Mouse (Mus musculus) left cerebral cortex, adult 8-10 months (tissue): ENCODE data around the gene Etv1. TPM values are rescaled to one million over a fixed set of nuclear protein-coding genes. Genes with fewer than 3 reads are reported as not detected.
A peak's percentile ranks its signal among the peaks of the same experiment; 100 is the strongest.

Experiments used
- DNase-seq, 2 experiments: peaks; one replicate each; pipeline ENCODE4 v3.0.0; 2022; ENCODE audit warnings: low spot score in 2 of 2
- total RNA-seq, 4 experiments: library from RNA; stranded (reverse); gene quantifications; 2 replicates each; pipeline ENCODE4 v1.2.4; 2022

The Etv1 gene
- 10 to 100 TPM; 56.8 to 70.4 (median 63.9) TPM for total RNA-seq

DNA sequence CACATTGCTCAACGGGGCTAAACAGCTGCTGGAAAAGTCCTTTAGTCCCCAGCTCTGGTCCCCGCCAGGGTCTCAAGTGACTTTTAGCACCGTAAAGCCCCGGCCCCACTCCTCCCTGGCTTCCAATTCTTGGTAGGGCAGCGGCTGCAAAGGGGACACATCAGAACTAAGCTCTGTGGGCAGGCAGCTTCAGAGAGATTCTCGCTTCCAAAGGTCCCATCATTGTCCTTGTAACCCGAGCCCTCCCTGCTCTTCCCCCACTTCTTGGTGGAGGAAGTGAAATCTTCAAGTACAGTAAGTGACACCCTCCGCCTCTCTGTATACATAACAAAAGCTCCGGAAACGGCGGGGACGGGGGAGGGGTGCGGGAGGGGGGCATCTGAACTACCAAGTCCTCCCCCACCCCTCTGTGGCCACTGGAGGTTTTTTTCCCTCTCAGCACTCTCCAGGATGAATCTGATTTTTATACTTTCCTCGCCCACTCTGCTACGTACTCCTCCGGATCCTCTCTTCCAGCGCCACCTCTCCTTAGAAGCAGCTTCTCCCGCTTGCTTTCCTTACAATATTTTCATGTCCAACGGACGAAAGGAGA is at the start of gene Etv1:
Gene Etv1 (plus strand): TSS at position 195 of the 592 bp plus-strand sequence.
- peak in 1 of 2 experiments; percentile 12 for DNase-seq

DNA sequence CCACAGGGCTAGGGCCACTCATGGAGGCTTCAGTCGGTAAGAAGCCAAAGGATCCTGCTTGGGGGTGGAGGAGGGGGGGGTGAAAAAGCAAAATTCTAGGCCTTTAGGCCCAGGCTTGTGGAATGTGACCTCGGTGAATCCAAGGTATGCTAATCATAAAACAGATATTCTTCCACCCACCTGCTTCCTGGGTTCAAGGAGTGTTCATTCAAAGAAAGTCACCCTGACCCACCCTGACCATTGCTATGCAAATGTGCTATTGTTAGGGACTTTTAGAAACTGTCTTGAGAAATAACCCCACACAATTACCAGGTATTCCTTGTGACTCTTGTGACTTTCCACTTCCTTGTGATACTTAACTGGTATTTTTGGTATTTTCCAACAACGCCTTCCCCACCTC is 49.5 kb upstream of the Etv1 start:
- no peak for DNase-seq

DNA sequence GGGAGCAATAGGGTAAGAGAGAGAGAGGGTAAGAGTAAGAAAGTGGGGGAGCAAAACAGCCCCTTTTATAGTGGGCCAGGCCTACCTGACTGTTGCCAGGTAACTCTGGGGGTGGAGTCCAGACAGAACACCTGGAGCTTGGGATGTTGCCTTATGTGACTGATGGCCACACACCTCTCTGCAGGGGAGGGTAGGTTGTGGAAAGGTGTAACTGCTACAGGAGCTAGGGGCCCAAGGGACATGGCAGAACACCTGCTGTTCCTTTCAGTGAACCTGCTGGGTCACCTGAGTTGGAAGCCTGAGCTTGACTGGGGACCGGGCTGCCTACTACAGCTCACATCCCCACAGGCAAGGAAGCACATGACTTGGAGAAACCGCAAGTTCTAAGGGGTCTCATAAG is 48.4 kb upstream of the Etv1 start:
- DNase-seq, result no peak

- no peak for DNase-seq
Observed at GRCm38 (mm10) chr12:38759322-38759721, 19.9 kb upstream of the Etv1 start.

DNA sequence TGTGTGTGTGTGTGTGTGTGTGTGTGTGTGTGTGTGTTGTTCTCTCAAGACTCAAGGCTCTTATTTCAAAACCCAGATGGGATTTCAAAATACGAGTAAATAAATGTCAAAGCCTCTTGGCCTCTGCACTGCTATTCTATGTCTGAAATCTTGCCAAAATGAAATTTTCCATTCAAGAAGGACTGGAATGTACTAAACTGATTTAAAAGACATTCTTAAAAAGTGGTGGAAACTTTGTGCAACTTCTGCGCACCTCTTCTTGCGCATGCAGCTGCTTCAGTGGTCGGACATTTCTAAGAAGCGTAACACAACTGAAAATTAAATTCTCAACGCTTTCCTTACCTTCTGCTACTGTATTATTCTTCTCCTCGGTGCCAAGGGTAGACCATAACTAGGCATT is 1.9 kb upstream of the Etv1 start:
- no peak for DNase-seq

DNA sequence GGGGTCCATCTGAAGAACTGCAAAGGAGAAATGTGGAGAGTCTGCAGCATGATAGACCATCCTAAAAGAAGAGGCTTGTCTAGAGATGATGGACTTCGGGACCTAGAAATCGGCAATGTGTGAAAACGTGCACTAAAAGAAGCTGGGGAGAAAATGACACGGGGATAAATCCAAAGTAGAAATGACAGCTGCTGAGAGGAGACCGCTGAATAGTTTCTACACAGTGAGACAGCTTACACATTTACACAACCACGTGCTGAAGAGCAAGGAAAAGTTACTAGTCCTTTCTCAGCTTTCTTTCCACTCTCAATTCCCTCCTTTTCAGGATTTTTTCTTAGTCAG is 1.3 kb upstream of the Etv1 start:
- DNase-seq, result no peak

DNA sequence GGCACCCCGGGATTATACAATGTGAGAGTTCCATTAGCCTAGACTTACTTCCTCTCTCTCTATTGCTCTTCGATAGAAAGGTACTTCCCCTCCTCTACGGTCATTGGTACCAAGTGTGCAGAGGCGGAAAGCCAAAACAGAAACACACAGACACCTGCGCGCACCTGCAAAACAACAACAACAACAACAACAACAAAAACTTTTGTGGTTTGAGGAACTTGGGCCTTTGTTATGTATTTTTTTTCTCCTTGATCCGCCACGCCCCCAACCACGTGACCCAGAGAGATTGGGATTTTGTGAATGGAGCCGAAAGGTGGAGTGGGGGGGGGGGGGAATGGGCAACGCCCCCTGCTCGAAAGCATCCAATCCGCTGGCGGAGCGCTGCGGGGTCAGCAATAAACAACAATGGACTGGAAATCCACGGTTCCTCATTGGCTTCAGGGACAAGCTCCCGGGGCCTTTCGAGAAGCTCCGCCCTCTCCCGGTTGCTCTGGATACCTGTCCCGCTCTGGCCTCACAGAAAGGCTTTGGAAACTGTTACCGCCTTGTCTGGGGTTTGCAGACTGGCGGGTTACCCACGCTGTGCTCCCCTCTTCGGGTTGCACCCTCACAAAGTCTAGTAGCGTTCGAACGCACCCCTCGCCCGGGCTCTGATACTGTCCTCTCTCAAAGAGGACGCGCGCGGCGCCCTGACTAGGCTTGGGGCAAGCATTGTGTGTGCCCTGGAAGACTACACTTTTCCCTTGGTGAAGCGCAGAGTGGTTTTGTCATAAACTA is 693 bp upstream of the Etv1 start:
- peak; percentile 54 to 76 for DNase-seq

DNA sequence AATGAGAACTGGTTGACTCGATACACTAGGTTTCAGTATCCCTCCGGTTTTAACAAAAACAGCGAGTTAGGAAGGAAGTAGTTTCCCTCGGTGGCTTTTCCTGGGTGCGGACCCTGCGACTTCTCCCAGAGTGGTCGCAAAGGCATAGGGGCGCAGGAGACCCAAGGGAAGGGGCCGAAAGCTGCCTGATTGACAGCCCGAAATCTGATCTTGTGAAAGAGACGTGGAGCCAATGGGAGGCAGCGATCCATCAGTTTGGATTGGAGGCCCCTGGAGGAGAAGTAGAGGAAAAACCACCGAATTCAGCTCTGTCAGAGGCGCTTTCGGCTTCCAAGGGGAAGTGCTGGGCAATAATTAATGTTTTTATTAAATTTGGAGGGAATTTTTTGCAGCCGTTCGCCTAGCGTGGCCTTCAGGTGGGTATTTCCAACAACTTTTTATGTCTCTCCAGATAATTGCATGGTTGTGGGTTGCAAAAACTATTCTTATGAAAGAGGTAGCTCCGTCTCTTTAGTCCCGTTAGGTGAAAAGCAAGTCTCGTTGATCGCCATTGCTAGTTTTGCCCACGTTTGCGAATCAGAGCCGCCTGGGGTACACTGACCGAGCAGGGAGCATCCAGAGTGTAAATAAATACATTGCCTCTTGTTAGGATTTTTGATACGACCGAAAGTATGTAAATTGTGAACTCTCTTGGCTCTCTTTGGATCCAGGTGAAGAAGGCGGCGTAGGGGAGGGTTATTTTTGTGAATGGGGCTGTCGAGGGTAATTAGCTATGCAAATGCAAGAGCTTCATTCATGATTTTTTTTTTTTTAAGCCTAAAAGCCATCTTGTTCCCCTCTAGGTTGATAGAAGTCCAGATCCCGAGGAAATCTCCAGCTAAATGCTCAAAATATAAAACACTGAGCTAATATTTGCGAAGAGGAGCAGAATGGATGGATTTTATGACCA is 1.1 kb downstream of the Etv1 start:
- peak; percentile 41 to 54 for DNase-seq

- DNase-seq, result no peak
Observed at GRCm38 (mm10) chr12:38780955-38781304, 1.8 kb downstream of the Etv1 start.

DNA sequence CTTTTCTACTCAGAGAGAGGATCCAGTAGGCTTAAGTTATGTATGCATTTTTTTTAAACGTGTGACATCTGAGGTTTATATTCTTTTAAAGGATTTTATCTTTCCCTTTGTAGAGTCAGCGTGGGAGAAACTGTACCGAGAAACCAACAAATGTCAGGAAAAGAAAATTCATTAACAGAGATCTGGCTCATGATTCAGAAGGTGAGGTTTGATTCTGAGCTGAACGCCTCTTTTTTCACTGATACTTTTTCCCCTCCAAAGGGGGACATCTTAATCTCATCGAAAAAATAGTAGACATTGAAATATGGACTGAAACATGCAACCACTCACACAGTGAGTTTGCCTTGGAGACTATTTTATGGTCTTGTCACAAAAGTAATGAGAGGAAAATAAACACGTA is 2.5 kb downstream of the Etv1 start:
- no peak for DNase-seq

GRCm38 (mm10) chr12:38783291-38783690 is 4.1 kb downstream of the Etv1 start:
- DNase-seq, result no peak

DNA sequence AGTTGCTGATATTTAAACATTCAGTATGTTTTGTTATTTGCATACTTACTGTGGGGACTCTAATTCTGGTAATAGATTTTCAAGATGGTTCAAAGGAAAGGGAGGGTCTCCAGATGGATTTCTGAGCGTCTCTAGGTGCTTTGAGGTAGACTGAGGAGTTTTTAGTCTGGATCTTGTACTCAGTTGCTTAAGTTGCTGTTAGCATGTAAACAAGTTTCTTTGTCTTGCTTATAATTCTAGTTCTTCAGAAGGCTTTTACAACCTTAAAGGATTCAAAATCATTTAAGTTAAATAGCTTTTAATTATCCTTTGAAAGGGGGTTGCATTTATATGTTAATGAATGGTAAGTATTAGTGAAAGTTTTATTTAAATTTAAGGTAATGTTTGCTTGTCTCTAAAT is 5.0 kb downstream of the Etv1 start:
- DNase-seq, result no peak

DNA sequence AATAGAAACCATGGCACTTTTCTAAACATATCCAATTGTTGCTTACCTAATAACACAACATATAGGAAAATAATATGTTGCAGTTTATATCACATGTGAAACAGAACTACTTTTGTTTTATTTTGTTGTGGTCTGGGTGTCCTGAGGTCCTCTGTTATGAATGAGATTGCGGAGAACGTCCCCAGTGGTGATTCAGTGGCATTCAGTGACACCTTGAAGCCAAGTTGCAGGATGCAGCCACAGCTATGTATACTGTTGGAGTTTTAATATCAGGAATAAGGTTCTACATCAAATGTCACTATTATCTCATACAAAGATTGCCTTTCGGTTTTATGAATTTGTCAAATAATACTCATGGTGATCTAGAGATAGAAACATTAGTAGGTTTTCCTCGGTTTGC is 7.4 kb downstream of the Etv1 start:
- DNase-seq, result no peak

GRCm38 (mm10) chr12:38787704-38788103 is 8.5 kb downstream of the Etv1 start:
- no peak for DNase-seq

GRCm38 (mm10) chr12:38788621-38789020 is 9.4 kb downstream of the Etv1 start:
- DNase-seq, result no peak

DNA sequence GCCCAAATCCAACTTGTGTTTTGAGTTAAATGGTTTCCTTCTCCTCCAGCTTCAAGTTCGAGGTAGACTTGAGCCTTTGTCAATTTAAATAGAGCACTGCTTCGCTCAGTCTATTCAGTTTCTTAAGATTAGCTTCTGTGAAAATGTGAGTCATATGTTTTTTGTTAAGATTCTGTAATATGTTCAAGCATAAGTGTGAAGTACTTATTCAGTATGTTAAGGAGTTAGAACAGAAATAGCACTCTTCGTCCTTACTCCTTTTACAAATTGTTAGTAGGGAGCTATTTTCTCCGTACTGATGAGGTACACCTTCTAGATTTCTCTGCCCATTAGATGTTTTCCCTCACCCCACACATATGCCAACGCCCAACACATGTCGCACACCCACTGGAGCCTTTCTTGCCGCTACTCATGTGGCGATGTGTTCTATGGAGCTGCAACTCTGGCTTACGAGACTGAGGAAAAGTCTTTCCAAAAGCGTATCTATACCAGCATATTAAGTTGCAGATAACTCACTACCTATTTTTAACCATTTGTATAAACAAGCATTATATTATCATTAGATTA is 10.7 kb downstream of the Etv1 start:
- peak in 1 of 2 experiments; percentile 56 for DNase-seq

DNA sequence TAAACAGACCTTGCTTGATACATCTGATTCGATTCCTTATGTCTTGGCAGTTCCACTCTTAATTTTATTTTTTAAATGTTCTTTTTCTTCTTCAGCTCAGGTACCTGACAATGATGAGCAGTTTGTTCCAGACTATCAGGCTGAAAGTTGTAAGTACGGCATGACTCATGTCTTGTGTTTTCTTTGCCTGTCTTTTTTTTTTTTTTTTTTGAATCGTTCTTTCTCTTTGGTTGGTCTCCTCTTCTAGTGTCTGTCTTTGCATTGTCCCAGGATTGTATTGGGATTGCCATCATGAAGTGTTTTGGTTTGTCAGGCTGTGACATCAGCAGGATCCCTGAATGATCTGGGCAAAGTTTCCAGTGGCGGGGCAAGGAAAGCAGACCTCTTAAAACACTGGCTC is 13.9 kb downstream of the Etv1 start:
- DNase-seq, result no peak

DNA sequence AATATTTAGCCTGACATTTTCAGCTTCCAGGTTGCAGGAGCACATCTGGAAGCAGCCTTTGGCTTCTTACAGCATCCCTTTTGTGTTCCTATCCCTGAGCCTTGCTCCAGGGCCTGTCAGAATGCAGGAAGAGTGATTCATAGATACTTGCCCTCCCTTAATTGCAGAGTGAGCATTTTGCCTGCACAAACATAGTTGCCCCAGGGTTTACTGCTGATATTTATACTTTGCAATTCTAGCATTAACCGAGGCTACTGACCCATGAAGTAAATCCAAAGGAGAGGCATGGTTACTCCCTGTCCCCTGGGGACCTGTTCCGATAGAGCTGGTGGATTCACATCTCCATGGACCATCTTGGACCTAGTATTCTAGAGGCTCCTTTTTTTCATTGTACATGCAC is 14.5 kb downstream of the Etv1 start:
- no peak for DNase-seq

- DNase-seq, result no peak
Observed at GRCm38 (mm10) chr12:38807031-38807430, 27.9 kb downstream of the Etv1 start.

- no peak for DNase-seq
Observed at GRCm38 (mm10) chr12:38812392-38812791, 33.2 kb downstream of the Etv1 start.

GRCm38 (mm10) chr12:38814010-38814786 is 35.0 kb downstream of the Etv1 start:
- DNase-seq, result no peak
